Mouse (Mus musculus) layer of hippocampus, adult 18-20 months (tissue): ENCODE measurements around the gene Dab2ip. TPM values are rescaled to one million over a fixed set of nuclear protein-coding genes. Genes with fewer than 3 reads are reported as not detected.

Experiments used
- DNase-seq, 2 experiments: peaks; one replicate each; pipeline ENCODE4 v3.0.0; 2022; ENCODE audit warnings: low spot score in 2 of 2
- long read RNA-seq: library from polyadenylated mRNA; stranded (forward); transcript quantifications from one replicate; pipeline ENCODE4 v2.0.0, GENCODE M21; 2021
- total RNA-seq, 2 experiments: library from RNA; stranded (reverse); gene quantifications; 2 replicates each; pipeline ENCODE4 v1.2.3; 2021

Dab2ip gene
- 100 to 1,000 TPM; 108 to 109 TPM for total RNA-seq
- long read RNA-seq, full-length matches to known transcripts: 8 of 127 reads
- long read RNA-seq, partial matches to known transcripts: 93 of 127 reads
- long read RNA-seq, other reads (novel, unspliced or antisense): 26 of 127 reads

- peak; percentile 56 to 78 for DNase-seq
Measured at GRCm38 (mm10) chr2:35557911-35558825, at the start of gene Dab2ip. Gene Dab2ip (plus strand): TSS chr2:35558266.

- peak; percentile 17 to 44 for DNase-seq
Measured at GRCm38 (mm10) chr2:35508597-35509342, 49.3 kb upstream of the Dab2ip start.

DNA sequence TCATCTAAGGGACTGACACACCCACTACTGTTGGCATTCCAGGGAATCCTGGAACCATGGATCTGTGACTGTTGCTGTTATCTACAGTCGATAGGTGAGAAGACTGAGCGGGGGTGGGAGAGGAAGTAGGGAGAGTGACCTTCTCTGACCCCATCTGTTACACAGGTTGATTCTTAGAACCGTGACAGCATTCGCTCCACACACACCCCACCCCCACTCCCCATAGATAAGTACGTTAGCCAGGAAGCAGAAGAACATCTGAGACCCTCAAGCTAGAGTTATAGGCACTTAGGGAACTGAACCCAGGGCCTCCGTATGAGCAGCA, 48.8 kb upstream of the Dab2ip start:
- no peak for DNase-seq

- no peak for DNase-seq
Measured at GRCm38 (mm10) chr2:35509888-35510287, 48.2 kb upstream of the Dab2ip start.

GRCm38 (mm10) chr2:35510920-35511319, 47.1 kb upstream of the Dab2ip start:
- no peak for DNase-seq

DNA sequence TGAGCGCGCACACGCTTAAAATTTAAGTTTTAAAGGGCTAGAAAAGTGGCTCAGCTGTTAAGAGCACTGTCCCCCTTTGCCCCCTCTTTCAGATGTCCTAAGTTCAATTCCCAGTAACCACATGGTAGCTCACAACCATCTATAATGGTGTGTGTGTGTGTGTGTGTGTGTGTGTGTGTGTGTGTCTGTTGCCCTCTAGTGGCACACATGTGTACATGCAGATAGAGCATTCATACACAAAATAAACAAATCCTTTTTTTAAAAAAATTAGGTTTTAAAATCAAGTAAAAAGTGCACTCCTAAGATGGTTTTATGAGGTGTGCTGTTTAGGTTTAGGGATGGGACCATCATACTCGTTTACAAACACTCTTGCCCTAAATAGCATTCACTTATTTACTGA, 45.8 kb upstream of the Dab2ip start:
- no peak for DNase-seq

- DNase-seq: peak in 1 of 2 experiments; percentile 17
Measured at GRCm38 (mm10) chr2:35514051-35514892, 43.8 kb upstream of the Dab2ip start.

GRCm38 (mm10) chr2:35526612-35527242, 31.3 kb upstream of the Dab2ip start:
- peak in 1 of 2 experiments; percentile 14 for DNase-seq

GRCm38 (mm10) chr2:35529086-35529485, 29.0 kb upstream of the Dab2ip start:
- DNase-seq: no peak

GRCm38 (mm10) chr2:35529856-35530255, 28.2 kb upstream of the Dab2ip start:
- peak; percentile 58 to 89 for DNase-seq

GRCm38 (mm10) chr2:35530732-35531131, 27.3 kb upstream of the Dab2ip start:
- no peak for DNase-seq

DNA sequence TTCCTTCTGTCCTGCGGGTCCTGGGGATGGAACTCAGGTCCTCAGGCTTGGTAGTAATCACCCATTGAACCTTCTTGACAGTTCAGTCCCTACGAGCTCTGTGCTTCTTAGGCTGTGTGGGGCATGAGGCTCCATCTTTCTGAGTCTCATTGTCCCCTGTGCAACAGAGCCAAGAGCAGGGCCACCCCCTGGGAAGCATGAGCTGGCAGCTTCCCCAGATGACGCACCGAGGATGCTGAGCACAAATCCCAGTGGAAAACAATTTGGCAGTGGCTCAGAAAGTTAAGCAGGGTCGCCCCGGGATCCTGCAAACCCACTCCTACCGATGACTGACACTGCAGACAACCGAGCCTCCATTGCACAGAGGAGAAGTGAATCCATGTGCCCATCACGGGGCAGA, 24.4 kb upstream of the Dab2ip start:
- no peak for DNase-seq

DNA sequence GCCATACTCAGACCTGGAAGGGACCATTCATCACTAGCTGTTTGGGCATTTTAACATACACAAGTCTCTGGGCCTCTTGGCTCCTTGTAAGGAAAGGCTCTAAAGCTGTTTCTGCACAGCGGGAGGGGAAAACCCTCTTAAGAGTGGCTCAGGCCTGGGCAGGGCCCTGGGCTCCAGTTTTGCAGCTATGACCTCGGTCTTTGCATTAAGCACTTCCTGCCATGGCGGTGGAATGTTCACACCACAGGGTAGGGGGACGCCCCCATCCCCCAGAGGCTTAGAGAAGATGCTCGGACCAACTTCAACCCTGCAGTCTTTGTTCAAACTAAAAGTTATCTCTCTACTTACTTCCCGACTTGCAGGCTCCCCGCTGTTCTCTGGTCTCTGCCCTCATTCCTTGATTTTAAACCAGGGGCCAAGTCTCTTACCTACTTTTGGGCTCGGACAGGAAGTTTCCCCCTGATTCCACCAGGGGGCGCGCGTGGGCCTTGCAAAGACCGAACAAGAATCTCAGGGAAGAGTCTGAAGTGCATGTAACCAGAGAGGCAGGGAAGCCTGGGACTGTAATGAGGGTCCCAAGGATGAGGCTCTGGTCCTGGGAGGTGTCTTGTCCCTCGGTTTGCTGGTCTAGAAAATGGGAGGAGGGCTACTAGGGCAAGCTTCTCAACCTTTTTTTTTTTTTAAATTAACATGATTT, 18.6 kb upstream of the Dab2ip start:
- DNase-seq: peak; percentile 58 to 87

- DNase-seq: no peak
Measured at GRCm38 (mm10) chr2:35540798-35541197, 17.3 kb upstream of the Dab2ip start.

DNA sequence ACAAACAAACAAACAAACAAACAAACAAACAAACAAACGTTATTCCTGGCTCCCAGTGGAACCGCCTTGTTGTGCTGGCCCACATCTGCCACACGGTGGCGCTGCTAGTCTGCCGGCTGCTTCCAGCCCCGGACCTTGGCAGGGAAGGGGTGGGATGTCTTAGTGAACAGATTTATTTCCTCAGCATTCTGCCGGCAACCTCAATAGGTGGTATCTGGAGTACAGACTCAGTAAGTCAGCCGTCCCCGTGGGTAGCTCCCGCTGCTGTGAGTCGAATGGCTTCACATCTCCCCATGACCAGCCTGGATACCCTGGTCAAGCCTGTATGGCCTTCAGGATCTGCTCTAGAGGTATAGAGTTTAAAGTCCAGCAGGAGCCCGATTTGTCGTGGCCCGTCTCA, 13.3 kb upstream of the Dab2ip start:
- peak; percentile 40 to 64 for DNase-seq

DNA sequence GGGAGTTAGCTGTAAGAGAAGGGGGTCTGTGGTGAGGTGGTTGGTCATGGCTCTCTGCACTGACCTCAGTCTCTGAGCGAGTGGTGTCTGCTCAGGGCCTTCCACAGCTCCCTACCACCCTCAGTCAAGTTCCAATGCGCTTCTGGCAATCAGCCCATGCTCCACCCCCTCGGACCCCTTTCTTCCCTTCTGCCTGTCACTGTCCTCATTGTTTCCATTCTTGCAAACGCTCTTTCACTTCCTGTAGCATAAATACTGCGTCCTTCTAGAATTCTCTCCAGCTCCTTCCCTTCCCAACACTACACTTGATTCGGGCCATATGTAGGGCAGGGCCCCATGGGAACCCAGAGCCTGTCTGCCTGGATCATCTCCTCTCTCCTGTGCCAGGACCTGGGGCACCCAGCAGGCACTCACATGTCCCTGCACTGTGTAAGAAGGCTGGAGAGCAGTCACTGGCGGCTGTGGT, 12.9 kb upstream of the Dab2ip start:
- DNase-seq: no peak

DNA sequence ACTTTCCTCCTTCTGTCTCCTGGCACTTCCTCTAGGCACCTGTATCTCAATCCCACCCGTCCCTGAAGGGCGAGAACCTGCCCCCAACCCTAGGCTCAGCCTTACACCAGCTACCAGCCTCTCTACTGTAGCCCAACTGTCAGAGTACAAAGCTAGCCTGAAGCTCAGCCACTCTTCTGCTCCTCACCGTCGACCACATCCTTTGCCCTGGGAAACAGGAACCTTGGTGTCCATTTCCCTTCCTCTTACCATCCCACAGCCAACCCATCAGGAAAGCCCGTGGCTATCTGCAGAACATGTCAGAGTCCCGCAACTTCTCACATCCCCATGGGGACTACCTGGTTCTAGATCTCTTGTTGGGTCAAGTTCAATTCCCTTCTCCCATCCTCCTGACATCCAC, 11.6 kb upstream of the Dab2ip start:
- no peak for DNase-seq

DNA sequence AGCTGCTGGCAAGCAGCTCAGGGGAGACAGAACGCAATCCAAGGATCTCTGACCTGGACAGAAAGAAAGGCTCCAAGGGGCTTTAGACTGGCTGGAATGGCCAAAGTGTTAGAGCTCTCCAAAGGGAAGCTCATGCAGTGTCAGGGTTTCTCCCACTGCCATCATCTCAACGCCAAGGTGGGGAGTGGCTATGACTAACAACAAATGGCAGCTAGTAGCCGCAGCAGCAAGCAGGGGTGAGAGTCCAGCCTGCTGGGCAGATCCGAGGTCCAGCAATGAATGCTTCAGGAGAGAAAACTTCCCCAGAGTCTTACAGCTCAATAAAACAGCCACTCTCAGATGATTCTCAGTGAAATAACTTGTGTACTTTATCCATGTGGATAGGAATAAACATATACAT, 8.9 kb upstream of the Dab2ip start:
- no peak for DNase-seq

DNA sequence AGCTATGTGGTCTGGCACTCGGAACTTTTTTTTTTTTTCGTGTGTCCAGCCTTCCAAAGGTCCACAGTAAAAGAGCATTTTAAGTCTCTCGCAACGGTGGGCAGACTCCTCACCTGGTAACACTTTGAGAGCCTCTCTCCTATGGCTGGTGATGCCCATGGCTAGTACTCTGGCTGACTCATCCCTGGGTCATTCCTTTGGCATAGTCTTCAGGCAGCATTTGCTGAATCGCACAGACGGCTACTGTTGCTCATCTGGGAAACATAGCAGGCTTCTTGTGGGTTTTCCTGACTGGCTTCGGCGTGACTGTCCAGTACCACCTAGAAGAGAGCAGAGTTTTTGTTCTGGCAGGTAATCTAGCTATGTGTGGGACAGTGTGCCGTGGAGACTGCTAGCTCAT, 8.0 kb upstream of the Dab2ip start:
- DNase-seq: no peak

DNA sequence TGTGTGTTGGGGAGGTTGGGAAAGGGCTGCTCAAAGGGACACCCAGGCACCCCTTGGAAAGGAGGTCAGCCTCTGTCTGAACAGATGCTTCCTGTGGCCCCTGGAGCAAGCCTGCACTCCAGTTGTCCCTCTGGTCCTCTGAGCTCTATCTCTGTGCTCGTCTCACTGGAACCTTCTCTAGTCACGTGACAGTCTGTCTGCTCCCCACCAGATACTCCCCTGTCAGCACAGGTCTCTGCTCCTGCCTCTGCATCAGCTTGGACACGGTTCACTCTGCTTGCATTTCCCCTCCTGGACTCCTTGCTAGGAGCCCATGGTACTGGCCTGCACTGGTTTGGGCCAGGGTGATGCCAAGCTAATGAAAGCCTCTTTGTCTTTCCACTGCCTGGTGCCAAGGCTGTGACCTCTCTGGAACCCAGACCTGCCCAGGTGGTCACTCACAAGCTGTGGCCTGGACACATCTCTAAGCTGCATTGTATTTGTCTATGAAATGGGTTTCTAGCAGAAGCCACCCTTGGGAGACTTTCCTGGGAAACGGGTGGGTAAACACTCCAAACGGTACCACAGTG, 1.1 kb upstream of the Dab2ip start:
- DNase-seq: no peak
